Mouse (Mus musculus) embryonic facial prominence, embryonic 11.5 days (tissue): ENCODE data around the gene Abhd12b. TPM values are rescaled to one million over a fixed set of nuclear protein-coding genes. Genes with fewer than 3 reads are reported as not detected.

Experiments
- ATAC-seq: fragments of 200-750 bp; cut with Nextera tagmentation; replicated peaks from 2 replicates; pipeline ENCODE4 v1.8.0; 2017; ENCODE audit warnings: low read depth; ENCODE audit not compliant: insufficient number of reproducible peaks, low FRiP score, low TSS enrichment
- DNase-seq: peaks from one replicate; pipeline ENCODE4 v3.0.0-alpha.2; 2015; ENCODE audit warnings: low spot score
- H3K27ac ChIP-seq: fragments of 300-500 bp; sonication (generic); replicated peaks from 2 replicates; pipeline ENCODE4 v1.5.1; 2014; ENCODE audit warnings: mild to moderate bottlenecking, low read depth, low read length, control low read depth
- H3K27me3 ChIP-seq: fragments of 300-500 bp; sonication (generic); 2 replicates; pipeline ENCODE4 v1.6.1; 2014; ENCODE audit warnings: mild to moderate bottlenecking, low read length, moderate library complexity, mixed read lengths; ENCODE audit not compliant: control insufficient read depth, insufficient read depth
- H3K36me3 ChIP-seq: fragments of 300-500 bp; sonication (generic); replicated peaks from 2 replicates; pipeline ENCODE4 v1.6.1; 2014; ENCODE audit warnings: low read depth, mild to moderate bottlenecking, low read length, moderate library complexity, mixed read lengths; ENCODE audit not compliant: control insufficient read depth, insufficient read depth
- H3K4me1 ChIP-seq: fragments of 300-500 bp; sonication (generic); 2 replicates; pipeline ENCODE4 v1.6.1; 2014; ENCODE audit warnings: low read length, mixed read lengths; ENCODE audit not compliant: control insufficient read depth, insufficient read depth
- H3K4me2 ChIP-seq: fragments of 300-500 bp; sonication (generic); 2 replicates; pipeline ENCODE4 v1.6.1; 2014; ENCODE audit warnings: low read depth, mild to moderate bottlenecking, control low read depth, low read length, moderate library complexity
- H3K4me3 ChIP-seq: fragments of 300-500 bp; sonication (generic); 2 replicates; pipeline ENCODE4 v1.5.1; 2014; ENCODE audit warnings: low read depth, low read length, control low read depth
- H3K9ac ChIP-seq: fragments of 300-500 bp; sonication (generic); replicated peaks from 2 replicates; pipeline ENCODE4 v1.6.1; 2014; ENCODE audit warnings: mild to moderate bottlenecking, control low read depth, low read length
- H3K9me3 ChIP-seq: fragments of 300-500 bp; sonication (generic); replicated peaks from 2 replicates; pipeline ENCODE4 v1.6.1; 2016; ENCODE audit warnings: mild to moderate bottlenecking, low read length, inconsistent platforms, mixed read lengths; ENCODE audit not compliant: control insufficient read depth
- WGBS: fragments of 180-500 bp; shearing (Covaris S2); extraction: QIAGEN DNeasy Blood & Tissue Kit; methylation state at CpG from one replicate; pipeline ENCODE4 v1.1.7; 2014; 5-methylcytosine and 5-hydroxymethylcytosine counted together
- polyA plus RNA-seq: library from polyadenylated mRNA; unstranded; fragments of >200 nt; fragmentation: Nextera tagmentation; extraction: Ambion mirVana; gene quantifications from 2 replicates; pipeline ENCODE4 v1.2.1, GENCODE M21; 2014

Gene Abhd12b
- polyA plus RNA-seq, 1 experiment from 2014 or later, result not detected

DNA sequence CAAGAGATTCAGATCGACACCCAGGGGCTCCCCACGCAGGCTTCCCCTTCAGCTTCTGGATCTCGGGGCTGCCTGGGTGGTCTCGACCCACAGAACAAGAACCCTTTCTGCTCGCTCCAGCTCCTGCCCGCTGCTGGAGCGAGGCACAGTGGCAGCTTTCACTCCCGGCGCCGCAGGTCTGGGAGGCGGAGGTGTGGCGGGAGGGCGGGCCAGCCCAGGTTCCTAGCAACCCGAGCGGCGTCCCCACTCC, 42.9 kb upstream of the Abhd12b start:
- peak overlapping the region; percentile 83 for H3K4me3 ChIP-seq
- peak overlapping the region; percentile 92 for H3K9ac ChIP-seq
- no peaks in the 10 kb centered on the region for H3K9me3 ChIP-seq
- peaks cover 3% of the 10 kb centered on the region; the same call in 1 of the 2 replicates for H3K4me1 ChIP-seq
- no peaks in the 10 kb centered on the region for H3K36me3 ChIP-seq
- ATAC-seq (peak; percentile 46; the same call in 1 of the 2 replicates), DNase-seq (peak; percentile 46)
- no peaks in the 10 kb centered on the region; the same call in 1 of the 2 replicates for H3K27me3 ChIP-seq
- under 1% methylated on average over 16 of the region's 16 CpGs for WGBS
- H3K27ac ChIP-seq, result no peak overlapping the region; the same call in 1 of the 2 replicates
- H3K4me2 ChIP-seq, result peak overlapping the region; percentile 96

DNA sequence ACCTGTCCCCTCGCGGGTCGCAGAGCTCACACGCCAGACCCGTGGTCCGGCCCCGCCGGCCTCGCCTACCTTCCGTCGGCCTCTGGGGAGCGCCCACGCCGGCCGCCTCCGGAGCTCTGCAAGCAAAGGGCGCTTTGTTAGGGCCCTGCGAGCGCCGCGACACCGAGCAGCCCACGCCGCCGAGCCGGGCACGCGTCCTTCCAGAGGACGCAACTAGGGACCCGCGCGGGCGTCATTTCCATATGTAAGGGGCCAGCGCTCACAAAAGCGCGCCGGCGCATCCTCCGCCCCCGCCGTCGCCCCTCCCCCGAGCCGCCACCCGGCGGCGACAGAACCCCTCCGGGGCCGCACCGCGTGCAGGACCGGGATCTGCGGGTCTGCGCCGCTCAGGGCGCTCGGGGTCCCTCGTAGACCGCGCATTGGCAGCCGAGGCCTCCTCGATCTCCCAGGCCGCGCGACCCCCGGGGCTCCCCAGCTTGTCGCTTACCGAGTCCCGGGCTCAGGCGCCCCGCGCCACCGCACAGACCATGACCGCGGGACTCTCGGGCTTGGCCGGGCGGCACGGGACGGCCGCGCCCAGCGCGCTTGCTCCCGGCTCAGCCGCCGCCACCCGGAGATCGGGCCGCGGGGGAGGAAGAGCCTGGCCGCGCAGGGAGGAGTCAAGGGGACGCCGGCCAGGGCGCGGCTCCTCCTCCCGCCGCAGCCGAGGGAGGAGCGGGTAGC, 42.4 kb upstream of the Abhd12b start:
- peak; percentile 74 for DNase-seq
- ATAC-seq, result peak; percentile 83

DNA sequence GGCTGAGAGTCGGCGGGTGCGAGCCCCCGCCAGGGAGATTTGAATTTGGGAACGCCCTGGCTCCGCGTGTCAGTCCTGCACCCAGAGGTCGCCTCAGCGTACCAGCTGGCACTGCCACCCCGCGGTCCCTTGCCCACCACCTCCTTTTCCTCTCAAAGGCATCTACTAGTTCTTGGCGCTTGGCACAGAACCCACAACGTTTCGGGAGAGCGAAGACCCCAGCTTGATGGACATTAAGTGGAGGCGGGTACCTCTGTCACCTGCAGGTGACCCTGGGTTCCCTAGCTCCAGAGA, 41.9 kb upstream of the Abhd12b start:
- Histone ChIP-seq H3K27me3 (no peaks in the 10 kb centered on the region; the same call in 1 of the 2 replicates), H3K4me1 (peaks cover 3% of the 10 kb centered on the region; the same call in 1 of the 2 replicates), H3K36me3 (no peaks in the 10 kb centered on the region), H3K27ac (0 out of 2 replicates have a peak overlapping the region, but pooled peaks have one; percentile 70), H3K9ac (peak overlapping the region; percentile 92), H3K4me2 (peak overlapping the region; percentile 96), H3K4me3 (peak overlapping the region; percentile 83), H3K9me3 (no peaks in the 10 kb centered on the region)
- no peak for DNase-seq
- ATAC-seq, result no peak
- 2% methylated on average over 16 of the region's 16 CpGs for WGBS

More for the DNA sequence above, 42.4 kb upstream of the Abhd12b start:
- Histone ChIP-seq H3K4me3 (peak overlapping the region; percentile 83), H3K9ac (peak overlapping the region; percentile 92), H3K9me3 (no peaks in the 10 kb centered on the region), H3K27me3 (no peaks in the 10 kb centered on the region; the same call in 1 of the 2 replicates), H3K4me1 (peaks cover 3% of the 10 kb centered on the region; the same call in 1 of the 2 replicates), H3K4me2 (peak overlapping the region; percentile 96), H3K27ac (peak overlapping the region; percentile 70), H3K36me3 (no peaks in the 10 kb centered on the region)
- under 1% methylated on average over 88 of the region's 101 CpGs for WGBS

DNA sequence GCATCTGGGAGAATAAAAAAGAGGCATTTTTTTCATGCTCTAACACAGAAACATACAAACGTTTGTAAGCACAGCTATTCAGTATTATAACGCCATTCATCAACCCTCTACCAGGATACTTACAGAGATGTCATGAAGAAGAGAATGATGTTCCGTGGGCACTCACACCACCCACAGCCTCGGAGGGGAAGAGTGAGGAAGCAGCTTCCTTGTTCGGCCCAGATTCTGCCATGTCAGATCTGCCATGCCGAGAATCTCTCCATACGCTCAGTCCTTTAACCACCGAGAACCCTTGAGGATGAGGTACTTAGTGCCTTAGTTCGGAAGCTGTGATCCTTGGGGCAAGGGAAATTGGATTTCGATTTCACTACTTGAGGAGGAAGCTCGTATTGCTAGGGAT, 40.6 kb upstream of the Abhd12b start, which contains the start of gene Nin:
Nin (minus strand) TSS at position 367 of the 400 bp plus-strand sequence.
- Histone ChIP-seq H3K4me3 (no peak within 1 kb of the TSS), H3K27ac (no peak within 1 kb of the TSS)

DNA sequence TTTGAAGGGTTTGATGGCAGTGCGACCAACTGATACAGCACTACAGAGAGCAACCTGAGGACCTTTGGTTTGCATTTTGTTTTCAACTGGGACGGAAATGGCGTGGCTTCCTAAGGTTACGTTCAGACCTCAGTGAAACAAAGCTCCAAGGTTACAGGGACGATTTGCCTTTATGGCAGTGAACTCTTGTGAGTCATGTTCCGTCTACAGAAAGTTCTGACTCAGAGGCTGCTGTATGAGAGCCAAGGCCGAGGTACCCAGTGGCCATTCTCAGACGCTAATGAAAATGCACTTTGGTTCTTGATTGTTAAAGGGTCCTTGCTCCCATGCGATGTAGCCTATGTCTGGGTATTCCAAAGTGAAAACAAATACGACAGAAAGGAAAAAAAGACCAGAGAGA, 36.8 kb upstream of the Abhd12b start:
- no peaks in the 10 kb centered on the region for H3K4me1 ChIP-seq
- DNase-seq (no peak), ATAC-seq (no peak)
- no peak overlapping the region for H3K4me3 ChIP-seq
- H3K36me3 ChIP-seq, result no peaks in the 10 kb centered on the region
- H3K4me2 ChIP-seq, result no peak overlapping the region
- H3K9me3 ChIP-seq, result no peaks in the 10 kb centered on the region
- no peak overlapping the region for H3K9ac ChIP-seq
- no peaks in the 10 kb centered on the region for H3K27me3 ChIP-seq
- H3K27ac ChIP-seq, result no peak overlapping the region
- 87% methylated on average over 10 of the region's 10 CpGs for WGBS

More for the DNA sequence above, 40.6 kb upstream of the Abhd12b start, which contains the start of gene Nin:
- Histone ChIP-seq H3K9ac (no peak within 1 kb of the TSS), H3K27me3 (no peaks in the 10 kb centered on the region; the same call in 1 of the 2 replicates), H3K9me3 (no peaks in the 10 kb centered on the region), H3K4me2 (no peak within 1 kb of the TSS), H3K4me1 (peaks cover 3% of the 10 kb centered on the region; the same call in 1 of the 2 replicates), H3K36me3 (no peaks in the 10 kb centered on the region)
- no peak for DNase-seq
- no peak for ATAC-seq
- WGBS, result 46% methylated on average over 11 of the region's 11 CpGs

DNA sequence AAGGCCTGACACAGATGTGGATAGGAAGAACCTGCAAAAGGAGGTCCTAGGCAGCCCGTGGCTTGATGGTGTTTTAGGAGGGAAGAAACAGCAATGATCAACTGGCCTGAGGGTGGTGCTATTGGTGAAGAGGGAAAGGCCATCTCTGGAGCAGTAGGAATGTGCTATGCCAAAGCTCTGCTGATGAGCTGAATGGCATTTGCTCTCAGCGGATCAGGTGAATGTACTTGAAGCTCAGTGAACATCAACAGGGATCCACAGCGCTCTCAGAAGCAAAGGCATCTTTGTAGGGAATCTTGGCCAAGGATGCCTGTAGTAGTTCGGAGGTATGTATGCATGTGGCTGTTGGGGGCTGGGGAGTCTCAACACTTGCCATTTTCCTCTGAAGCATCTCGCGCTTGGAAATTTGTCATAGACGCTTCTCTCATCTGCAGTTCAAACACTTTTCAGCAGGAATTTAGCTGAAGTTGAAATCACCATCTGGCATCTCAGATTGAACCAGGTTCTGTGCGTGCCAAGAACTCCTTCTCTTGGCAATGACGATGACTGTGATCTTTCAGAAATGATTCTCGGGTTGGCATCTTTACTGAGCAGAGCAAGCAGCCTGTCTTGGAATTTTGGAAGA, 35.1 kb upstream of the Abhd12b start:
- ATAC-seq (no peak), DNase-seq (no peak)
- WGBS, result 86% methylated on average over 10 of the region's 10 CpGs
- H3K9me3 ChIP-seq, result no peaks in the 10 kb centered on the region
- no peak overlapping the region for H3K4me2 ChIP-seq
- no peak overlapping the region for H3K9ac ChIP-seq
- no peaks in the 10 kb centered on the region for H3K27me3 ChIP-seq
- no peaks in the 10 kb centered on the region for H3K4me1 ChIP-seq
- H3K36me3 ChIP-seq, result no peaks in the 10 kb centered on the region
- no peak overlapping the region for H3K27ac ChIP-seq
- no peak overlapping the region for H3K4me3 ChIP-seq

DNA sequence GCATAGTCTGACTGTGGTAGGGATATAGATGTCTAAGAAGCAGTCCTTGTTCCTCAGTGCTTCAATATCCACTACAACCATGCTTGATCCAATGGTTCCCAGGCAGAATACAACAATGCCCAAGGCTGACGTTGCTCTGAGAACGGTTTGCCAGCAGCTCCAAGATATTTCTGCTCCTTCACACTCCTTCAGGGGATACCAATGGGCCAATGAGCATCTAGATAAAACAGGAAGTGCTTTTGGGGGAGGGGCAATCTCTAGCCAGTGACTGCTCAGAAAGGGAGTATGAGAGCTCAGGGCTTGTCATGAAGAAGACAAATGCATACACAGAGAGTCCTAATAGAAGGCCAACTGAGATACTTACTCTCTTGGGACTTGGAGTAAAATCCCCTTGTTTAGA, 34.4 kb upstream of the Abhd12b start:
- no peak for ATAC-seq
- Histone ChIP-seq H3K4me1 (no peaks in the 10 kb centered on the region), H3K27me3 (no peaks in the 10 kb centered on the region), H3K9ac (no peak overlapping the region), H3K4me3 (no peak overlapping the region), H3K36me3 (no peaks in the 10 kb centered on the region), H3K4me2 (no peak overlapping the region), H3K9me3 (no peaks in the 10 kb centered on the region), H3K27ac (no peak overlapping the region)
- no peak for DNase-seq
- WGBS, result 53% methylated on average over 2 of the region's 2 CpGs

DNA sequence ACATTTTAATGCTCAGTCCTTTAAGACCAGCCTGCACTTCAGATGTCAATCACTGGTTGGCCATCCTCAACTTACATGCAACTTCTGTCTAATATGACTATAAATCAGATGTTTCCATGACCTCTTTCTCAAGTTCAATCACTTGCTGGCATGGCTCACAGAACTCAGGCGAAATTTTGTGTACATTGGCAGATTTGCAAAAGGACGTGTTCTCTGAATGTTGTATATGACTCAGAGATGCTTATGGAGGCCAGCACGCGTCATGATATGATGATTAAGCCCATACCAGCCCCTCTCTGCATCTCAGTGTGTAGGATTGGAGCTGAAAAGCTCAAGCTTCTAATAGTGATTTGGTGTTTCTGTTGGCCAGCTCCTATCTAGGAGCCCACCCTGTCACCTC, 27.3 kb upstream of the Abhd12b start:
- WGBS, result 88% methylated on average over 4 of the region's 4 CpGs
- no peak for ATAC-seq
- H3K9me3 ChIP-seq, result no peaks in the 10 kb centered on the region

More for the DNA sequence above, 27.3 kb upstream of the Abhd12b start:
- H3K9ac ChIP-seq, result no peak overlapping the region
- no peak overlapping the region for H3K27ac ChIP-seq
- no peaks in the 10 kb centered on the region for H3K27me3 ChIP-seq
- no peak overlapping the region for H3K4me3 ChIP-seq
- no peak for DNase-seq
- no peaks in the 10 kb centered on the region for H3K4me1 ChIP-seq
- H3K4me2 ChIP-seq, result no peak overlapping the region
- no peaks in the 10 kb centered on the region for H3K36me3 ChIP-seq
